19 mouse cellular contexts compared by ENCODE assay signal in genomic region chr11:17442133-17442532, GRCm38 (mm10).
"Had no signal": no experiment of that assay in that cellular context is flagged by ENCODE, and none has a peak within 500 bp of the region (broad histone marks: within the 10 kb centered on the region; RNA-seq: fewer than 3 reads in every experiment).

No protein-coding gene starts in this region.

- H3K27ac ChIP-seq: midbrain, embryonic 10.5 days; midbrain, embryonic 12.5 days; neural tube, embryonic 13.5 days; neural tube, embryonic 15.5 days had no signal

- DNase-seq: lung, adult 18-20 months; lung, embryonic 14.5 days; lung, postnatal 10 days; lung, postnatal 4 days; midbrain, embryonic 14.5 days; retina, postnatal 1 day; right cerebral cortex, adult 18-20 months; right cerebral cortex, postnatal 25 days; right cerebral cortex, postnatal 4 days; spleen, adult 18-20 months; thymus, adult 18-20 months; thymus, postnatal 14 days; thymus, postnatal 36 days had no signal

- H3K4me3 ChIP-seq: midbrain, embryonic 10.5 days; midbrain, embryonic 12.5 days; myocyte; neural tube, embryonic 13.5 days; neural tube, embryonic 15.5 days had no signal

- H3K4me2 ChIP-seq: lung, embryonic 14.5 days; midbrain, embryonic 12.5 days; neural tube, embryonic 13.5 days; neural tube, embryonic 15.5 days had no signal

- H3K4me1 ChIP-seq: midbrain, embryonic 10.5 days; midbrain, embryonic 12.5 days; neural tube, embryonic 13.5 days; neural tube, embryonic 15.5 days had no signal

- H3K27me3 ChIP-seq: midbrain, embryonic 12.5 days; neural tube, embryonic 13.5 days; neural tube, embryonic 15.5 days had no signal

- H3K9me3 ChIP-seq: midbrain, embryonic 10.5 days; midbrain, embryonic 12.5 days; neural tube, embryonic 13.5 days; neural tube, embryonic 15.5 days had no signal

- ATAC-seq: midbrain, embryonic 16.5 days had no signal

- H3K9ac ChIP-seq: lung, embryonic 14.5 days; midbrain, embryonic 12.5 days; neural tube, embryonic 13.5 days; neural tube, embryonic 15.5 days had no signal

- H3K36me3 ChIP-seq: midbrain, embryonic 10.5 days; midbrain, embryonic 12.5 days; neural tube, embryonic 13.5 days; neural tube, embryonic 15.5 days had no signal
